Mouse (Mus musculus): ENCODE results near the gene Kdm5c.

DNA sequence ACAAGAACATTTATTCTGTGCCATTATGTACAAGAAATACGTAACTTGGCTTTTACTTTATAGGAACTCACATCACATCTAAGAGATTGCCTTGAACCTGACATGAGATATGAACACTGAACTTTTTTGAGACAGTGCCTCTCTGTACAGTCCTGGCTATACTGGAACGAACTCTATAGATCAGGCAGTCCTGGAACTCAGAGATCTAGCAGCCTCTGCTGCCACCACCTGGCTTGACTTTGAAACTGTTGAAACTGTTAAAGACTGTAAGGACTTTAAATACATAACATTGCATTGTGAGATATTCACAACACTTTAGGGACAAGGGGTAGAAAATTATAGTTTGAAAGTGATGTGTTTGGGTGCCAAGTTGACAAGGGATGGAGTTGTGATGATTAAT is 75.1 kb downstream of the Kdm5c start:
- peak; percentile 76 for TF ChIP-seq CTCF (IDR thresholded peaks at IDR 0.05; ENCODE audit: low read depth)
- no peak for TF ChIP-seq EP300 (optimal IDR thresholded peaks at IDR 0.05)
